Mouse (Mus musculus) liver, embryonic 14.5 days (tissue): Measurements from ENCODE around the gene Prrt4. TPM values are rescaled to one million over a fixed set of nuclear protein-coding genes. Genes with fewer than 3 reads are reported as not detected.
A peak's percentile ranks its signal among the peaks of the same experiment; 100 is the strongest.

ENCODE experiments used
- ATAC-seq: fragments of 200-750 bp; cut with Nextera tagmentation; 2 replicates; pipeline ENCODE4 v1.8.0; 2017; ENCODE audit warnings: moderate number of reproducible peaks, mild to moderate bottlenecking, moderate library complexity; ENCODE audit not compliant: insufficient read depth
- DNase-seq, 3 experiments: peaks; one replicate each; pipeline ENCODE4 v3.0.0-alpha.2; 2012 to 2013; ENCODE audit warnings: low read depth in 3 of 3, low spot score in 3 of 3
- H3K27ac ChIP-seq: fragments of 300-500 bp; sonication (generic); 2 replicates; pipeline ENCODE4 v1.5.1; 2014; ENCODE audit warnings: moderate library complexity, mild to moderate bottlenecking, control low read depth, inconsistent platforms
- H3K27me3 ChIP-seq: fragments of 300-500 bp; sonication (generic); 2 replicates; pipeline ENCODE4 v1.6.1; 2014; ENCODE audit warnings: mild to moderate bottlenecking, low read length, moderate library complexity; ENCODE audit not compliant: control insufficient read depth, insufficient read depth
- H3K36me3 ChIP-seq: fragments of 300-500 bp; sonication (generic); replicated peaks from 2 replicates; pipeline ENCODE4 v1.6.1; 2014; ENCODE audit warnings: low read depth; ENCODE audit not compliant: control insufficient read depth, insufficient read depth
- H3K4me1 ChIP-seq, 2 experiments: fragments of 200-500 bp in 1 of 2; fragments of 300-500 bp in 1 of 2; sonication (generic) in 1 of 2; replicated peaks; 2 replicates each; pipeline ENCODE4 v1.6.1; 2012 to 2014; ENCODE audit warnings: antibody characterized with exemption in 1 of 2, inconsistent platforms in 1 of 2, low read length in 1 of 2; ENCODE audit not compliant: control insufficient read depth in 2 of 2, insufficient read depth in 2 of 2
- H3K4me2 ChIP-seq: fragments of 300-500 bp; sonication (generic); 2 replicates; pipeline ENCODE4 v1.6.1; 2014; ENCODE audit warnings: low read depth, mild to moderate bottlenecking, control low read depth, moderate library complexity
- H3K4me3 ChIP-seq, 2 experiments: fragments of 200-500 bp in 1 of 2; fragments of 300-500 bp in 1 of 2; sonication (generic) in 1 of 2; 2 replicates each; pipeline ENCODE4 v1.5.1; 2012 to 2014; ENCODE audit warnings: low read depth in 2 of 2, low read length in 2 of 2, mild to moderate bottlenecking in 2 of 2, control low read depth in 1 of 2, inconsistent platforms in 1 of 2, moderate library complexity in 1 of 2; ENCODE audit not compliant: insufficient read depth in 1 of 2
- H3K9ac ChIP-seq: fragments of 300-500 bp; sonication (generic); replicated peaks from 2 replicates; pipeline ENCODE4 v1.6.1; 2014; ENCODE audit warnings: mild to moderate bottlenecking, control low read depth, moderate library complexity
- H3K9me3 ChIP-seq: fragments of 300-500 bp; sonication (generic); 2 replicates; pipeline ENCODE4 v1.6.1; 2016; ENCODE audit warnings: low read length, mixed read lengths; ENCODE audit not compliant: control insufficient read depth
- CTCF ChIP-seq: IDR thresholded peaks from 2 replicates; pipeline ENCODE4 v1.5.1; 2016; ENCODE audit warnings: antibody characterized with exemption, low read depth, control low read depth
- EP300 ChIP-seq: IDR thresholded peaks from 2 replicates; pipeline ENCODE4 v1.6.1; 2016; ENCODE audit warnings: antibody characterized with exemption, low read depth
- WGBS: fragments of 180-500 bp; shearing (Covaris S2); extraction: QIAGEN DNeasy Blood & Tissue Kit; methylation state at CpG from one replicate; pipeline ENCODE4 v1.1.7; 2014; ENCODE audit not compliant: insufficient replicate concordance; 5-methylcytosine and 5-hydroxymethylcytosine counted together
- polyA plus RNA-seq, 2 experiments: library from polyadenylated mRNA; depleted of rRNA in 1 of 2; stranded (reverse) in 1 of 2; unstranded in 1 of 2; fragments of >200 nt; fragmentation: Nextera tagmentation in 1 of 2; extraction: Ambion mirVana in 1 of 2; gene quantifications; 2 replicates each; pipeline versions ENCODE4 v1.2.1 to v1.2.3; 2012 to 2014

The Prrt4 gene
- polyA plus RNA-seq, 2 experiments: 0.01 TPM; not detected in 1

- no peak overlapping the region for H3K27ac ChIP-seq
- 18% methylated on average over 1 of the region's 1 CpGs for WGBS
- no peak for TF ChIP-seq EP300
- TF ChIP-seq CTCF: no peak
- no peak overlapping the region for H3K4me3 ChIP-seq
- ATAC-seq: no peak
- no peaks in the 10 kb centered on the region for H3K36me3 ChIP-seq
- peaks cover 14% of the 10 kb centered on the region for H3K27me3 ChIP-seq
- H3K9ac ChIP-seq: no peak overlapping the region
- H3K4me1 ChIP-seq: peaks cover 0 to 6% of the 10 kb centered on the region in 2 experiments; a peak in 2 of 4 replicates
- H3K4me2 ChIP-seq: no peak overlapping the region
- no peaks in the 10 kb centered on the region for H3K9me3 ChIP-seq
- no peak for DNase-seq
Observed at GRCm38 (mm10) chr6:29214245-29214644, 34.9 kb upstream of the Prrt4 start.

- no peaks in the 10 kb centered on the region for H3K36me3 ChIP-seq
- no peak for ATAC-seq
- H3K4me1 ChIP-seq: peaks cover 0 to 6% of the 10 kb centered on the region in 2 experiments; a peak in 2 of 4 replicates
- TF ChIP-seq EP300 (no peak), CTCF (no peak)
- H3K4me2 ChIP-seq: no peak overlapping the region
- no peak overlapping the region for H3K27ac ChIP-seq
- H3K27me3 ChIP-seq: peaks cover 14% of the 10 kb centered on the region
- no peaks in the 10 kb centered on the region for H3K9me3 ChIP-seq
- no peak overlapping the region for H3K9ac ChIP-seq
- no peak for DNase-seq
- H3K4me3 ChIP-seq: no peak overlapping the region
- 42% methylated on average over 5 of the region's 5 CpGs for WGBS
Observed at GRCm38 (mm10) chr6:29213436-29213835, 34.1 kb upstream of the Prrt4 start.

GRCm38 (mm10) chr6:29211806-29212492, 32.6 kb upstream of the Prrt4 start:
- under 1% methylated on average over 65 of the region's 66 CpGs for WGBS
- H3K36me3 ChIP-seq: no peaks in the 10 kb centered on the region
- peak; percentile 72 for ATAC-seq
- no peaks in the 10 kb centered on the region for H3K9me3 ChIP-seq
- H3K4me2 ChIP-seq: peak overlapping the region; percentile 85
- DNase-seq: peak; percentile 38 to 43 (median 41)
- peaks cover 0 to 6% of the 10 kb centered on the region in 2 experiments; a peak in 2 of 4 replicates for H3K4me1 ChIP-seq
- peak overlapping the region; percentile 58 to 61 for H3K4me3 ChIP-seq
- TF ChIP-seq EP300 (no peak), CTCF (no peak)
- peaks cover 14% of the 10 kb centered on the region for H3K27me3 ChIP-seq
- H3K9ac ChIP-seq: peak overlapping the region; percentile 54
- no peak overlapping the region for H3K27ac ChIP-seq

- WGBS: 17% methylated on average over 7 of the region's 7 CpGs
- H3K36me3 ChIP-seq: no peaks in the 10 kb centered on the region
- no peak for TF ChIP-seq CTCF
- no peak for TF ChIP-seq EP300
- H3K27ac ChIP-seq: no peak overlapping the region
- peaks cover 0 to 4% of the 10 kb centered on the region in 2 experiments; a peak in 2 of 4 replicates for H3K4me1 ChIP-seq
- DNase-seq: no peak
- H3K9me3 ChIP-seq: no peaks in the 10 kb centered on the region
- no peak overlapping the region; a peak in 1 of 4 replicates for H3K4me3 ChIP-seq
- H3K4me2 ChIP-seq: peak overlapping the region; percentile 85
- no peak for ATAC-seq
- H3K27me3 ChIP-seq: peaks cover 14% of the 10 kb centered on the region
- H3K9ac ChIP-seq: no peak overlapping the region
Observed at GRCm38 (mm10) chr6:29211146-29211545, 31.8 kb upstream of the Prrt4 start.

- Histone ChIP-seq H3K4me1 (peaks cover 0 to 4% of the 10 kb centered on the region in 2 experiments; a peak in 2 of 4 replicates), H3K27ac (no peak overlapping the region), H3K4me2 (no peak overlapping the region), H3K36me3 (no peaks in the 10 kb centered on the region), H3K27me3 (peaks cover 14% of the 10 kb centered on the region), H3K9ac (no peak overlapping the region), H3K9me3 (no peaks in the 10 kb centered on the region), H3K4me3 (no peak overlapping the region)
- WGBS: 48% methylated on average over 9 of the region's 9 CpGs
- ATAC-seq: no peak
- no peak for TF ChIP-seq EP300
- TF ChIP-seq CTCF: no peak
- no peak for DNase-seq
Observed at GRCm38 (mm10) chr6:29210231-29210936, 31.0 kb upstream of the Prrt4 start.
